Mouse (Mus musculus) bone marrow macrophage, adult 2 months (primary cell): ENCODE data around the gene Galc.

Experiments used
- CTCF ChIP-seq: IDR thresholded peaks from 2 replicates; pipeline ENCODE4 v1.5.1; 2012; ENCODE audit warnings: low read depth, mild to moderate bottlenecking, low read length, moderate library complexity
- POLR2A ChIP-seq: IDR thresholded peaks from 2 replicates; pipeline ENCODE4 v1.6.1; 2012; ENCODE audit warnings: mild to moderate bottlenecking, low read depth, low read length, borderline replicate concordance

GRCm38 (mm10) chr12:98180807-98181206 is 78.5 kb downstream of the Galc start:
- TF ChIP-seq CTCF (no peak), POLR2A (no peak)
